Mouse (Mus musculus): ENCODE measurements around the gene Egfl7.

DNA sequence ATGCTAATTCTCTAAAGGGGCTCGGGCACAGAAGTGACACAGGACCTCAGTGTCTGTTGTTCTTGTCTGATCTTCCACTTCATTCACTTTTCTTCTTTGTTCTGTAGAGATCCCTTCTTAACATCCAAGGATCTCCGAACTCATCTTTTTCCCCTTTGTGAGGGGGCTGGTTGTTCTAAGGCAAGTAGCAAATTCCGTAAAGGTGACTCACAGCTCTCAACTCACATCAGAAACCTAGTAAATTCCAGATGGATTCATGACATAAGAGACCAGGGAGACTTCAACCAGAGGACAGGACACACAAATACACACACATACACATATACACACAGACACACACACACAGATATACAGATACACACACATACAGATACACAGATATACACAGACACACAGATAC is 30.7 kb downstream of the Egfl7 start:
- TF ChIP-seq CTCF (IDR thresholded peaks at IDR 0.05; ENCODE audit: insufficient read depth, low read length) (no peak), POLR2A (IDR thresholded peaks at IDR 0.05; ENCODE audit: borderline replicate concordance, extremely low read depth, low read depth, low read length) (no peak)

All from lung, adult 2 months (tissue).